Mouse (Mus musculus): ENCODE data around the gene Notum. TPM values are rescaled to one million over a fixed set of nuclear protein-coding genes. Genes with fewer than 3 reads are reported as not detected.

The Notum gene
- polyA plus RNA-seq (2012; rRNA removed) = 0.24 and 0.89 TPM in 2 replicates

- H3K36me3 ChIP-seq (ENCODE audit: control insufficient read depth, insufficient read depth, low read length) = no peaks in the 10 kb centered on the region
- peaks cover 14% of the 10 kb centered on the region for H3K4me1 ChIP-seq (replicated peaks; ENCODE audit: control insufficient read depth, insufficient read depth, low read length)
- TF ChIP-seq POLR2A (IDR thresholded peaks at IDR 0.05; ENCODE audit: control insufficient read depth, extremely low read depth, insufficient read depth, low read length, poor library complexity) (no peak), CTCF (IDR thresholded peaks at IDR 0.05; ENCODE audit: borderline replicate concordance, control insufficient read depth, extremely low read depth, insufficient read depth, low read length, poor library complexity) (no peak)
- H3K4me3 ChIP-seq (ENCODE audit: control insufficient read depth, insufficient read depth, low read length) = peak within 1 kb of the TSS; percentile 15
- H3K27ac ChIP-seq (ENCODE audit: control insufficient read depth, insufficient read depth, low read length) = no peak within 1 kb of the TSS
- no peak for DNase-seq
- 3% methylated on average over 35 of the region's 35 CpGs for WGBS
- H3K27me3 ChIP-seq (ENCODE audit: control insufficient read depth, insufficient read depth, low read length) = peaks cover 25% of the 10 kb centered on the region
Observed at GRCm38 (mm10) chr11:120661076-120661460, at the start of gene Notum. Notum (minus strand) TSS chr11:120661175.

- no peak for DNase-seq
- TF ChIP-seq CTCF (IDR thresholded peaks at IDR 0.05; ENCODE audit: borderline replicate concordance, control insufficient read depth, extremely low read depth, insufficient read depth, low read length, poor library complexity) (no peak), POLR2A (IDR thresholded peaks at IDR 0.05; ENCODE audit: control insufficient read depth, extremely low read depth, insufficient read depth, low read length, poor library complexity) (no peak)
- Histone ChIP-seq H3K27me3 (ENCODE audit: control insufficient read depth, insufficient read depth, low read length) (no peaks in the 10 kb centered on the region), H3K4me3 (ENCODE audit: control insufficient read depth, insufficient read depth, low read length) (no peak overlapping the region), H3K36me3 (ENCODE audit: control insufficient read depth, insufficient read depth, low read length) (no peaks in the 10 kb centered on the region), H3K4me1 (replicated peaks; ENCODE audit: control insufficient read depth, insufficient read depth, low read length) (peaks cover 15% of the 10 kb centered on the region), H3K27ac (ENCODE audit: control insufficient read depth, insufficient read depth, low read length) (no peak overlapping the region)
- WGBS = 92% methylated on average over 5 of the region's 5 CpGs
Observed at GRCm38 (mm10) chr11:120710672-120711071, 49.7 kb upstream of the Notum start.

GRCm38 (mm10) chr11:120709551-120709950 lies 48.6 kb upstream of the Notum start:
- H3K4me3 ChIP-seq (ENCODE audit: control insufficient read depth, insufficient read depth, low read length) = no peak overlapping the region
- H3K27ac ChIP-seq (ENCODE audit: control insufficient read depth, insufficient read depth, low read length) = no peak overlapping the region
- peaks cover 9% of the 10 kb centered on the region for H3K4me1 ChIP-seq (replicated peaks; ENCODE audit: control insufficient read depth, insufficient read depth, low read length)
- no peak for DNase-seq
- no peak for TF ChIP-seq CTCF (IDR thresholded peaks at IDR 0.05; ENCODE audit: borderline replicate concordance, control insufficient read depth, extremely low read depth, insufficient read depth, low read length, poor library complexity)
- no peak for TF ChIP-seq POLR2A (IDR thresholded peaks at IDR 0.05; ENCODE audit: control insufficient read depth, extremely low read depth, insufficient read depth, low read length, poor library complexity)
- no peaks in the 10 kb centered on the region for H3K36me3 ChIP-seq (ENCODE audit: control insufficient read depth, insufficient read depth, low read length)
- 90% methylated on average over 2 of the region's 2 CpGs for WGBS
- H3K27me3 ChIP-seq (ENCODE audit: control insufficient read depth, insufficient read depth, low read length) = no peaks in the 10 kb centered on the region

GRCm38 (mm10) chr11:120707969-120708368 lies 47.0 kb upstream of the Notum start:
- H3K4me1 ChIP-seq (replicated peaks; ENCODE audit: control insufficient read depth, insufficient read depth, low read length) = peaks cover 5% of the 10 kb centered on the region
- H3K36me3 ChIP-seq (ENCODE audit: control insufficient read depth, insufficient read depth, low read length) = no peaks in the 10 kb centered on the region
- no peaks in the 10 kb centered on the region for H3K27me3 ChIP-seq (ENCODE audit: control insufficient read depth, insufficient read depth, low read length)
- no peak overlapping the region for H3K27ac ChIP-seq (ENCODE audit: control insufficient read depth, insufficient read depth, low read length)
- TF ChIP-seq CTCF (IDR thresholded peaks at IDR 0.05; ENCODE audit: borderline replicate concordance, control insufficient read depth, extremely low read depth, insufficient read depth, low read length, poor library complexity) = no peak
- no peak for DNase-seq
- WGBS = 86% methylated on average over 5 of the region's 5 CpGs
- H3K4me3 ChIP-seq (ENCODE audit: control insufficient read depth, insufficient read depth, low read length) = no peak overlapping the region

- WGBS = 94% methylated on average over 12 of the region's 12 CpGs
- Histone ChIP-seq H3K4me3 (ENCODE audit: control insufficient read depth, insufficient read depth, low read length) (no peak overlapping the region), H3K27ac (ENCODE audit: control insufficient read depth, insufficient read depth, low read length) (no peak overlapping the region), H3K4me1 (replicated peaks; ENCODE audit: control insufficient read depth, insufficient read depth, low read length) (no peaks in the 10 kb centered on the region), H3K36me3 (ENCODE audit: control insufficient read depth, insufficient read depth, low read length) (no peaks in the 10 kb centered on the region), H3K27me3 (ENCODE audit: control insufficient read depth, insufficient read depth, low read length) (no peaks in the 10 kb centered on the region)
- DNase-seq = no peak
- TF ChIP-seq CTCF (IDR thresholded peaks at IDR 0.05; ENCODE audit: borderline replicate concordance, control insufficient read depth, extremely low read depth, insufficient read depth, low read length, poor library complexity) (no peak), POLR2A (IDR thresholded peaks at IDR 0.05; ENCODE audit: control insufficient read depth, extremely low read depth, insufficient read depth, low read length, poor library complexity) (no peak)
Observed at GRCm38 (mm10) chr11:120707225-120707624, 46.2 kb upstream of the Notum start.

GRCm38 (mm10) chr11:120706120-120706519 lies 45.1 kb upstream of the Notum start:
- Histone ChIP-seq H3K4me1 (replicated peaks; ENCODE audit: control insufficient read depth, insufficient read depth, low read length) (no peaks in the 10 kb centered on the region), H3K4me3 (ENCODE audit: control insufficient read depth, insufficient read depth, low read length) (no peak overlapping the region), H3K36me3 (ENCODE audit: control insufficient read depth, insufficient read depth, low read length) (peaks cover 7% of the 10 kb centered on the region), H3K27me3 (ENCODE audit: control insufficient read depth, insufficient read depth, low read length) (no peaks in the 10 kb centered on the region), H3K27ac (ENCODE audit: control insufficient read depth, insufficient read depth, low read length) (no peak overlapping the region)
- no peak for DNase-seq
- 91% methylated on average over 5 of the region's 5 CpGs for WGBS
- TF ChIP-seq POLR2A (IDR thresholded peaks at IDR 0.05; ENCODE audit: control insufficient read depth, extremely low read depth, insufficient read depth, low read length, poor library complexity) = no peak
- no peak for TF ChIP-seq CTCF (IDR thresholded peaks at IDR 0.05; ENCODE audit: borderline replicate concordance, control insufficient read depth, extremely low read depth, insufficient read depth, low read length, poor library complexity)

Data from thymus, adult 2 months (tissue).